Mouse (Mus musculus) ES-E14 (cell line): ENCODE measurements at regions not wholly inside any gene's neighbourhood (a gene's known extent, or its start where the extent isn't known, plus 50 kb on each side); places are given as distances from the start of the nearest gene placed in this dataset.

ENCODE experiments used
- DNase-seq: peaks from one replicate; pipeline ENCODE4 v3.0.0-alpha.2; 2013; ENCODE audit warnings: low read depth, low spot score
- H3K27ac ChIP-seq: 2 replicates; pipeline ENCODE4 v1.5.1; 2012; ENCODE audit warnings: low read depth, mild to moderate bottlenecking, low read length, moderate library complexity, mixed read lengths; ENCODE audit not compliant: poor library complexity, insufficient read depth, severe bottlenecking
- H3K36me3 ChIP-seq: 2 replicates; pipeline ENCODE4 v1.6.1; 2012; ENCODE audit warnings: mild to moderate bottlenecking, low read length, moderate library complexity, mixed read lengths; ENCODE audit not compliant: control insufficient read depth, poor library complexity, insufficient read depth, severe bottlenecking
- H3K4me1 ChIP-seq, 2 experiments: fragments of 150-350 bp in 1 of 2; sonication (generic) in 1 of 2; 2 replicates each; pipeline ENCODE4 v1.6.1; 2012; ENCODE audit warnings: low read length in 2 of 2, mild to moderate bottlenecking in 1 of 2, mixed read lengths in 1 of 2; ENCODE audit not compliant: control insufficient read depth in 2 of 2, insufficient read depth in 2 of 2, poor library complexity in 1 of 2
- H3K4me3 ChIP-seq, 2 experiments: fragments of 150-350 bp in 1 of 2; sonication (generic) in 1 of 2; 2 replicates each; pipeline ENCODE4 v1.5.1; 2012; ENCODE audit warnings: low read length in 2 of 2, low read depth in 1 of 2, mild to moderate bottlenecking in 1 of 2, mixed read lengths in 1 of 2; ENCODE audit not compliant: insufficient read depth in 1 of 2, poor library complexity in 1 of 2, severe bottlenecking in 1 of 2
- H3K9ac ChIP-seq: 2 replicates; pipeline ENCODE4 v1.6.1; 2012; ENCODE audit warnings: low read depth, mild to moderate bottlenecking, low read length, mixed read lengths; ENCODE audit not compliant: poor library complexity, insufficient read depth, severe bottlenecking
- H3K9me3 ChIP-seq: fragments of 150-350 bp; sonication (generic); 2 replicates; pipeline ENCODE4 v1.6.1; 2012; ENCODE audit warnings: low read depth, mild to moderate bottlenecking, low read length; ENCODE audit not compliant: control insufficient read depth, insufficient read depth
- CHD2 ChIP-seq: IDR thresholded peaks from 2 replicates; pipeline ENCODE4 v1.6.1; 2014; ENCODE audit warnings: mild to moderate bottlenecking, low read depth, low read length, inconsistent platforms
- HCFC1 ChIP-seq: IDR thresholded peaks from 2 replicates; pipeline ENCODE4 v1.6.1; 2012; ENCODE audit warnings: low read length, inconsistent platforms, borderline replicate concordance; ENCODE audit not compliant: insufficient read depth
- MAFK ChIP-seq: IDR thresholded peaks from 2 replicates; pipeline ENCODE4 v1.6.1; 2014; ENCODE audit warnings: mild to moderate bottlenecking, low read depth, low read length, inconsistent platforms; ENCODE audit not compliant: insufficient read depth
- ZC3H11A ChIP-seq: IDR thresholded peaks from 2 replicates; pipeline ENCODE4 v1.6.1; 2012; ENCODE audit warnings: low read depth, mild to moderate bottlenecking, inconsistent platforms, low read length, borderline replicate concordance
- ZNF384 ChIP-seq: IDR thresholded peaks from 2 replicates; pipeline ENCODE4 v1.6.1; 2012; ENCODE audit warnings: low read depth, low read length, inconsistent platforms
- in situ Hi-C, 2 experiments: fragments of 600-800 bp; cut with MboI; formaldehyde crosslinking; loops; one replicate each; pipeline ENCODE4 v1.15.1; 2025; ENCODE audit warnings: low sequenced_read_pairs in 2 of 2, inconsistent platforms in 1 of 2; ENCODE audit not compliant: unreplicated experiment in 2 of 2

GRCm38 (mm10) chr19:14052052-14052451, 138.7 kb downstream of the Olfr1505 start:
- in situ Hi-C loops, result no loop called here
- Histone ChIP-seq H3K9me3 (no peaks in the 10 kb centered on the region), H3K4me3 (no peak overlapping the region), H3K4me1 (no peaks in the 10 kb centered on the region), H3K27ac (no peak overlapping the region), H3K36me3 (no peaks in the 10 kb centered on the region), H3K9ac (no peak overlapping the region)
- TF ChIP-seq CHD2, result no peak
- TF ChIP-seq ZNF384, result no peak
- TF ChIP-seq ZC3H11A, result no peak
- no peak for TF ChIP-seq HCFC1
- TF ChIP-seq MAFK, result no peak
- DNase-seq, result no peak

- H3K9me3 ChIP-seq, result no peaks in the 10 kb centered on the region
- DNase-seq, result peak; percentile 43
- TF ChIP-seq ZC3H11A (peak; percentile 31; the same call in 1 of the 2 replicates), HCFC1 (no peak), MAFK (no peak)
- H3K27ac ChIP-seq, result no peak overlapping the region
- in situ Hi-C loops, result no loop called here
- no peak overlapping the region for H3K9ac ChIP-seq
- H3K4me3 ChIP-seq, result no peak overlapping the region
- no peaks in the 10 kb centered on the region for H3K4me1 ChIP-seq
- no peaks in the 10 kb centered on the region for H3K36me3 ChIP-seq
Observed at GRCm38 (mm10) chr19:14080538-14080937, 167.2 kb downstream of the Olfr1505 start.

GRCm38 (mm10) chr19:14084726-14085125, 171.4 kb downstream of the Olfr1505 start:
- H3K9me3 ChIP-seq, result no peaks in the 10 kb centered on the region
- in situ Hi-C loops, result no loop called here
- TF ChIP-seq CHD2 (no peak), HCFC1 (no peak), MAFK (no peak), ZC3H11A (no peak), ZNF384 (no peak)
- no peaks in the 10 kb centered on the region for H3K4me1 ChIP-seq
- DNase-seq, result no peak
- no peak overlapping the region for H3K27ac ChIP-seq
- no peaks in the 10 kb centered on the region for H3K36me3 ChIP-seq
- no peak overlapping the region for H3K4me3 ChIP-seq
- H3K9ac ChIP-seq, result no peak overlapping the region

GRCm38 (mm10) chr19:14090106-14090505, 176.8 kb downstream of the Olfr1505 start:
- no peak for TF ChIP-seq ZNF384
- H3K4me3 ChIP-seq, result no peak overlapping the region
- H3K36me3 ChIP-seq, result no peaks in the 10 kb centered on the region
- no peak overlapping the region for H3K27ac ChIP-seq
- H3K9me3 ChIP-seq, result no peaks in the 10 kb centered on the region
- H3K9ac ChIP-seq, result no peak overlapping the region
- H3K4me1 ChIP-seq, result no peaks in the 10 kb centered on the region
- in situ Hi-C loops, result no loop called here
- no peak for DNase-seq

- DNase-seq, result no peak
- Histone ChIP-seq H3K4me3 (no peak overlapping the region), H3K9me3 (no peaks in the 10 kb centered on the region), H3K4me1 (no peaks in the 10 kb centered on the region), H3K36me3 (no peaks in the 10 kb centered on the region), H3K9ac (no peak overlapping the region), H3K27ac (no peak overlapping the region)
- TF ChIP-seq CHD2 (no peak), MAFK (no peak), HCFC1 (no peak), ZC3H11A (no peak), ZNF384 (no peak)
- in situ Hi-C loops, result no loop called here
Observed at GRCm38 (mm10) chr19:14094191-14094590, 180.9 kb downstream of the Olfr1505 start.
